Mouse (Mus musculus) E14TG2a.4 (cell line): ENCODE results near the gene Olfr983.
A peak's percentile ranks its signal among the peaks of the same experiment; 100 is the strongest.

Experiments
- H3K27me3 ChIP-seq: 2 replicates; pipeline ENCODE4 v1.6.1; 2014; ENCODE audit warnings: low read length, control low read depth; ENCODE audit not compliant: insufficient read depth
- H3K36me3 ChIP-seq: 2 replicates; pipeline ENCODE4 v1.6.1; 2014; ENCODE audit warnings: low read length, control low read depth; ENCODE audit not compliant: insufficient read depth
- H3K4me1 ChIP-seq: replicated peaks from 2 replicates; pipeline ENCODE4 v1.6.1; 2014; ENCODE audit warnings: low read depth, low read length, control low read depth
- H3K4me3 ChIP-seq: replicated peaks from 2 replicates; pipeline ENCODE4 v1.5.1; 2014; ENCODE audit warnings: mild to moderate bottlenecking, low read length
- H3K9me3 ChIP-seq: 2 replicates; pipeline ENCODE4 v1.6.1; 2014; ENCODE audit warnings: low read length, control low read depth
- CTCF ChIP-seq: conservative IDR thresholded peaks from 2 replicates; pipeline ENCODE4 v1.5.1; 2014; ENCODE audit warnings: low read length
- NANOG ChIP-seq: IDR thresholded peaks from 2 replicates; pipeline ENCODE4 v1.6.1; 2014; ENCODE audit warnings: borderline replicate concordance, low read length, mixed read lengths
- POU5F1 ChIP-seq: IDR thresholded peaks from 2 replicates; pipeline ENCODE4 v1.6.1; 2014; ENCODE audit warnings: low read length, borderline replicate concordance

Gene Olfr983

DNA sequence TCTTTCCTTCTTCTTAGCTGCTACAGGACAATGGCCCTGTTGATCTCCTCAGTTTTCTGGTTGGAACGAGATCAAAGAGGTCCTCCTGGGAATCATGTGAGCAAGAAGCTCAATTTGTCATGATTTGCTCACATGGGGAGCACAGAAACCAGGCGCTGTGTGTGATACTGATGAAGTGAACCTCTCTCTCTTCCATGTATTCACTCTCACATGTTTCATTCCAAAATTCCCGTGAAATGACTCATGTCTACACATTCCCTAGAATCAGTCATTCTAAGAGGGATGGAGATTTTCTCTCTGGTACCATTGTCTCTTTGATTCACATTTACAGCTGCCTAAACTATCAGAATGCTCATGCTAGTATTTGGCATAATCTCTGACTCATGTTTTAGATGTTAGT is 1.4 kb upstream of the Olfr983 start:
- 0 out of 2 replicates have a peak, but pooled peaks cover 3% of the 10 kb centered on the region for H3K9me3 ChIP-seq
- no peaks in the 10 kb centered on the region for H3K36me3 ChIP-seq
- no peak overlapping the region for H3K4me3 ChIP-seq
- no peaks in the 10 kb centered on the region for H3K27me3 ChIP-seq
- TF ChIP-seq POU5F1 (no peak), CTCF (no peak), NANOG (no peak)
- H3K4me1 ChIP-seq = no peaks in the 10 kb centered on the region

DNA sequence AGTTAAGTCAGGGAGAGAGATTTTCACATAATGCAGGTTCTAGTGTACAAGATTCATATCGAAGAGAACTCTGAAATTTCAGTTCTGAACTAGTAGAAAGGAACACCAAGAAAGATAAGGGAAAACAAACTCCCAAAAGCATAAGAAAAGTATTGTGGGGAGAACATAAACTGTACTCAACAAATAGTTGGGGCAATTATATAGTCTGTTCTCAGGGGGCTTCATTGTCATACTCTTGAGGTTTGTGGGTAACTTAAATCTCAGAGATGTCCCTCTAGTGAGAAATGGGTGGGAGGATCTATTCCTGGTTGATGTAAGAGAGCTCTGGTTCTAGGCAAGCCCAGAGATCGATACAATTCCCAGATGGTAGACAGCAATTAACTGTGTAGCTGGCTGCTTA is 19.9 kb downstream of the Olfr983 start, which contains the start of gene Olfr982:
TSS of gene Olfr982 (plus strand) at position 301 of the 400 bp plus-strand sequence.
- no peaks in the 10 kb centered on the region for H3K9me3 ChIP-seq
- H3K36me3 ChIP-seq = no peaks in the 10 kb centered on the region
- H3K27me3 ChIP-seq = peaks cover 11% of the 10 kb centered on the region
- H3K4me1 ChIP-seq = peaks cover 9% of the 10 kb centered on the region; the same call in 1 of the 2 replicates
- peak within 1 kb of the TSS; percentile 58 for H3K4me3 ChIP-seq
- TF ChIP-seq POU5F1 = no peak
- TF ChIP-seq NANOG = no peak
- TF ChIP-seq CTCF = no peak

DNA sequence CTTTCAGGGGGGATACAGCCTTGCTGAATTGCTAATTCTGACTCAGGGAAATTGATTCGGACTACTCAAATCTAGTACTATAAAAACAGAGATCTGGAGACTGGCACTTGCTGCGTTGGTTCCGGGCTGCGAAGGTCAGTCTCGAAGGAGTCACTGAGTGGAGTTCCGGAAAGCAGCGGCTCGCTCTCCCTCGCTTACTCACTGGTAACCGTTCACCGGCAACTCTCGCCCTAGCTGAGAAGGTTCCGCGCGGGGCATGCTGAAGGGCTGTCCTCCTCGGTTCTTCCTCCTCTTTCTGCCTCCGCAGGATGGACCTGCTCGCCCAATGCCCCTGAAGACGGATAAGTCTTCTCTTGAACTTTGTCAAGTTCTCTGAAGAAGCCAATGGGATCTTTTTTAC is 43.3 kb downstream of the Olfr983 start:
- Histone ChIP-seq H3K4me1 (peaks cover 4% of the 10 kb centered on the region), H3K36me3 (no peaks in the 10 kb centered on the region), H3K27me3 (no peaks in the 10 kb centered on the region), H3K9me3 (no peaks in the 10 kb centered on the region), H3K4me3 (no peak overlapping the region)
- TF ChIP-seq POU5F1 (no peak), NANOG (no peak), CTCF (no peak)
